Mouse (Mus musculus) lung, embryonic 16.5 days (tissue): ENCODE data around the gene Vmn2r23. TPM values are rescaled to one million over a fixed set of nuclear protein-coding genes. Genes with fewer than 3 reads are reported as not detected.
"Not testable (repeated sequence)": the region's sequence is repeated elsewhere in the genome, so short reads cannot be mapped to it uniquely, and the experiment has no call there.

Source experiments
- ATAC-seq: fragments of 200-750 bp; cut with Nextera tagmentation; 2 replicates; pipeline ENCODE4 v1.8.0; 2017; ENCODE audit warnings: low read depth, mild to moderate bottlenecking, moderate library complexity
- H3K27ac ChIP-seq: fragments of 300-500 bp; sonication (generic); 2 replicates; pipeline ENCODE4 v1.5.1; 2014; ENCODE audit warnings: mild to moderate bottlenecking, control low read depth, low read length
- H3K27me3 ChIP-seq: fragments of 300-500 bp; sonication (generic); 2 replicates; pipeline ENCODE4 v1.6.1; 2014; ENCODE audit warnings: low read depth, low read length, mixed read lengths; ENCODE audit not compliant: control insufficient read depth, insufficient read depth
- H3K36me3 ChIP-seq: fragments of 300-500 bp; sonication (generic); 2 replicates; pipeline ENCODE4 v1.6.1; 2014; ENCODE audit warnings: low read length; ENCODE audit not compliant: control insufficient read depth, insufficient read depth
- H3K4me1 ChIP-seq: fragments of 300-500 bp; sonication (generic); replicated peaks from 2 replicates; pipeline ENCODE4 v1.6.1; 2014; ENCODE audit warnings: low read length, mixed read lengths; ENCODE audit not compliant: control insufficient read depth, insufficient read depth
- H3K4me2 ChIP-seq: fragments of 300-500 bp; sonication (generic); 2 replicates; pipeline ENCODE4 v1.6.1; 2014; ENCODE audit warnings: low read depth, low read length, control low read depth
- H3K4me3 ChIP-seq: fragments of 300-500 bp; sonication (generic); 2 replicates; pipeline ENCODE4 v1.5.1; 2014; ENCODE audit warnings: mild to moderate bottlenecking, low read length, control low read depth
- H3K9ac ChIP-seq: fragments of 300-500 bp; sonication (generic); 2 replicates; pipeline ENCODE4 v1.6.1; 2014; ENCODE audit warnings: low read length, control low read depth
- H3K9me3 ChIP-seq: fragments of 300-500 bp; sonication (generic); 2 replicates; pipeline ENCODE4 v1.6.1; 2016; ENCODE audit warnings: low read length; ENCODE audit not compliant: control insufficient read depth
- WGBS: fragments of 180-500 bp; shearing (Covaris S2); extraction: QIAGEN DNeasy Blood & Tissue Kit; methylation state at CpG from one replicate; pipeline ENCODE4 v1.1.7; 2014; 5-methylcytosine and 5-hydroxymethylcytosine counted together
- polyA plus RNA-seq: library from polyadenylated mRNA; unstranded; fragments of >200 nt; fragmentation: Nextera tagmentation; extraction: Ambion mirVana; gene quantifications from 2 replicates; pipeline ENCODE4 v1.2.1, GENCODE M21; 2015

Gene Vmn2r23
- polyA plus RNA-seq: not detected in 2 replicates

DNA sequence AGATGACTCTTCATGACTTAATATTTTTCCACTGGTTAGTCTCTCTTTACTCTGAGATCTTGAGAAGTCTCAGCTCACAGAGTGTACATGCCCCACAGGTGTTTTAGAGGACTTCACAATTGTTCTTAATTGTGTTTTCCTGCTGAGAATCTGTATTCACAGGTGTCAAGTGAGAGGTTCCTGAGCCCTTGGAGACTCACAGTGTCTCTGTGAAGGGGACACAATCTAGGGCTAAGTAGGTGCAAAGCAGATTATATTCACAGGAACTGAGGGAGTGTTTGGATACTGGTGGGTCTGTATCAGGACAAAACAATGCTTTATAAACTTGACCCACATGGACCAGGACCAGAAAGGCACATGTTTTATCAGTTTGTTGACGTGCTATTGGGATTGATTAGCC is at the start of gene Vmn2r23:
Vmn2r23 (plus strand) TSS at position 301 of the 400 bp plus-strand sequence.
- no peak for ATAC-seq
- Histone ChIP-seq H3K4me1 (no peaks in the 10 kb centered on the region), H3K36me3 (no peaks in the 10 kb centered on the region), H3K9ac (no peak within 1 kb of the TSS), H3K27ac (no peak within 1 kb of the TSS), H3K4me2 (no peak within 1 kb of the TSS), H3K27me3 (no peaks in the 10 kb centered on the region), H3K9me3 (no peaks in the 10 kb centered on the region), H3K4me3 (no peak within 1 kb of the TSS)
- WGBS: 54% methylated on average over 1 of the region's 1 CpGs

DNA sequence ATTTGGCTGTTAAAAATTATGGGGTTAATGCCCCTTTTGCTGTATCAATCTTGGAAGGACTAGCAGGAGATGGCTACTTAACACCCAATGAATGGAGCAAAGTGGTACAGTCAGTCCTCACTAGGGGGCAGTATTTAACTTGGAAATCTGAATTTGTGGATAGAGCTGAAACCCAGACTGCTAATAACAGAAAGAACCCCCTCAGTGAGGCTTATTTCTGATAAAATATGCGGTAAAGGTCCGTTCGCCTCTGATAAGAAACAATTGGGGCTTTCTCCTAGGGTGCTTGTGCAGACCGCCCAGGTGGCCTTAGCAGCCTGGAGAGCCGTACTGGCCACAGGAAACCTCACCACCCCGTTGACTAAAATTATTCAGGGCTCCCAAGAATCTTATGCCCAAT is 45.4 kb upstream of the Vmn2r23 start:
- no peak overlapping the region for H3K4me2 ChIP-seq
- no peaks in the 10 kb centered on the region for H3K4me1 ChIP-seq
- H3K9ac ChIP-seq: no peak overlapping the region
- 32% methylated on average over 6 of the region's 6 CpGs for WGBS
- no peaks in the 10 kb centered on the region for H3K27me3 ChIP-seq
- H3K9me3 ChIP-seq: no peaks in the 10 kb centered on the region
- no peak overlapping the region for H3K4me3 ChIP-seq
- ATAC-seq: no peak
- no peak overlapping the region for H3K27ac ChIP-seq
- H3K36me3 ChIP-seq: no peaks in the 10 kb centered on the region

DNA sequence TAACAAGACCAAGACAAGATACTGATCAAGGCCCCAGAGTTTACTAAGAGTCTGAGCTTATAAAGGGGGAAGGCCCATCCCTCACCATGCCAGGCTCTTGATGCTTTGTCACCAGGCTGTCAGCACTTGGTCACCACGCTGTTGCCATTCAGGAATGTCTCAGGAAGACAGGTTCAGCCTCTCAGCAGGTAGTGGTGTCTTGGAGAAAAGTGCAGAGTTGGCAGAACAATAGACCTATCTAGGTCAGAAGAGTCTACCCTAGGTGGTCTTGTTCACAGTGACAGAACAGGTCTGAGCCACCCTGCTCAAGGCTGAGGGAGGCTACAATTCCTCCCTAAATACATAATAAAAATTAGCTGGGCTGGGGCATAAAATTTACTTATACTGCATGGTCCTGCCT is 5.8 kb upstream of the Vmn2r23 start:
- H3K4me1 ChIP-seq, H3K27me3 ChIP-seq, H3K4me3 ChIP-seq, H3K27ac ChIP-seq, H3K9me3 ChIP-seq, ATAC-seq, H3K4me2 ChIP-seq, H3K36me3 ChIP-seq, H3K9ac ChIP-seq: not testable (repeated sequence)
- 44% methylated on average over 1 of the region's 1 CpGs for WGBS

DNA sequence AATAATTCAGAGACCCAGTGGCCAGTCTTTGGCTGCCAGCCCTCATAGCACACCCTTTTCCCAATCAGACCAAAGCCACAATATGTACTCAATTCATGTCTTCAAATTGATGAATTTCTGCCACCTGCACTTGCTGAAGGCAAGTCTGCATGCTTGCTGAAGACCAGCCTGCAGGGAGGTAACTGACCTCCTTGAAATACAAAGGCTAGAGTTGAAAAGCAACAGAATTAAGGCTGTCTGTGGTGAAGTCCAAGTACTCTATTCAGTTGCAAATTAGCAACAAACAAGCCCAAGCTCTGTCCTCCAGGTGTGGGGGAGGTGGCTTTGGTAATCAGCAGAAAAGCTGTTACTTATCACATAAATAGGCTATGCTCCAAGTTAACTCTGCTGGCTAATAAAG is 5.3 kb upstream of the Vmn2r23 start:
- Histone ChIP-seq H3K36me3 (no peaks in the 10 kb centered on the region), H3K9ac (no peak overlapping the region), H3K4me1 (no peaks in the 10 kb centered on the region), H3K27me3 (no peaks in the 10 kb centered on the region), H3K4me3 (no peak overlapping the region), H3K9me3 (no peaks in the 10 kb centered on the region), H3K4me2 (no peak overlapping the region), H3K27ac (no peak overlapping the region)
- ATAC-seq: no peak

DNA sequence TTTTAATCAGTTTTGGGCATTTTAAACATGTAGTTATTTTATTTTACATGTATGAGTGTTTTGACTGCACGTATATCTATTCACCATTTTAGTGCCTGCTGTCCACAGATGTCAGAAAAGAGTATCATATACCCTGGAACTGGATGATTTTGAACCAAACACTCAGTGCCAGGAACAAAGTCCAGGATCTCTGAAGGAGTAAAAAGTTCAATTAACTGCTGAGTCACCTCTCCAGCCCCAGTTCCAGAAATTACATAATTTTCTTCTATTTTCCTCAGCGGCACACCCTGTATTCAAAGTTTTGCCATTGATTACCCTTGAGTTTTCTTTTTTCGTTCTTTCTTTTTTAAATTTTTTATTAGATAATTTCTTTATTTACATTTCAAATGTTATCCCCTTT is 67.6 kb downstream of the Vmn2r23 start:
- Histone ChIP-seq H3K4me1 (no peaks in the 10 kb centered on the region), H3K9me3 (no peaks in the 10 kb centered on the region), H3K9ac (no peak overlapping the region), H3K4me2 (no peak overlapping the region), H3K27me3 (no peaks in the 10 kb centered on the region), H3K36me3 (no peaks in the 10 kb centered on the region), H3K27ac (no peak overlapping the region), H3K4me3 (no peak overlapping the region)
- WGBS: 80% methylated on average over 3 of the region's 3 CpGs
- ATAC-seq: no peak

DNA sequence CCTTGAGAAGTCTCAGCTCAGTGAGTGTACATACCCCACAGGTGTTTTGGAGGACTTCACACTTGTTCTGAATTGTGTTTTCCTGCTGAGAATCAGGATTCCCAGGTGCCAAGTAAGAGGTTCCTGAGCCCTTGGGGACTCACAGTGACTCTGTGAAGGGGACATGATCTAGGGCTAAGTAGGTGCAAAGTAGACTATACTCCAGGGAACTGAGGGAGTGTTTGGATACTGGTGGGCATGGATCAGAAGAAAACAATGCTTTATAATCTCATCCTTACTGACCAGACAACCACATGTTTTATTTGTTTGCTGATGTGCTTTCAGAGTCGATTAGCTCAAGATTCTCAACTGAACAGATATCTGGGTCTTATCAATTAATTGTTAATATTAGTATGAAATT is 76.1 kb downstream of the Vmn2r23 start, which contains the start of gene Vmn2r24:
Vmn2r24 (plus strand) TSS at position 301 of the 400 bp plus-strand sequence.
- no peak within 1 kb of the TSS for H3K4me3 ChIP-seq
- no peak within 1 kb of the TSS for H3K9ac ChIP-seq
- ATAC-seq: no peak
- no peaks in the 10 kb centered on the region for H3K4me1 ChIP-seq
- H3K4me2 ChIP-seq: no peak within 1 kb of the TSS
- no peaks in the 10 kb centered on the region for H3K36me3 ChIP-seq
- no peak within 1 kb of the TSS for H3K27ac ChIP-seq
- no peaks in the 10 kb centered on the region for H3K9me3 ChIP-seq
- H3K27me3 ChIP-seq: no peaks in the 10 kb centered on the region
- 47% methylated on average over 1 of the region's 1 CpGs for WGBS

DNA sequence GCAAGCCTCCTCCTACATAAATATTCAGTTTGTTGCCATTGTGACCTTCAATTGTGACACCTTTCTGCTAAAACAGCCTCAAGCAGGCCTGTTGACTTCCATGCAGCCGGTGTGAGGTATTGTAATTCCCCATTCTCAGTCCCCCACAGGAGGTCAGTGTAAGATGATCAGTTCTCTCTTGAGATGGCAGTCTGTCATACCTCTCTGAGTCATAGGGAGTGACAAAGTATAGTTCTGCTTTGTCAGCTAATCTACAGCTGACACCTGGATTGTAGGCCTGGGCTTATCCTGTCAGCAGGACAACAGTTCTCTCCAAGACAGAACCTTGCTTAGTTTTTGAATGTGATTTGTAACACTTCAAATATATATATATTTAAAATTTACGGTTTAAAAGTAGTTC is 82.4 kb downstream of the Vmn2r23 start:
- Histone ChIP-seq H3K4me2 (no peak overlapping the region), H3K4me1 (no peaks in the 10 kb centered on the region), H3K27me3 (no peaks in the 10 kb centered on the region), H3K27ac (no peak overlapping the region), H3K9ac (no peak overlapping the region), H3K4me3 (no peak overlapping the region), H3K36me3 (no peaks in the 10 kb centered on the region), H3K9me3 (no peaks in the 10 kb centered on the region)
- no peak for ATAC-seq
- WGBS: 66% methylated on average over 2 of the region's 2 CpGs

DNA sequence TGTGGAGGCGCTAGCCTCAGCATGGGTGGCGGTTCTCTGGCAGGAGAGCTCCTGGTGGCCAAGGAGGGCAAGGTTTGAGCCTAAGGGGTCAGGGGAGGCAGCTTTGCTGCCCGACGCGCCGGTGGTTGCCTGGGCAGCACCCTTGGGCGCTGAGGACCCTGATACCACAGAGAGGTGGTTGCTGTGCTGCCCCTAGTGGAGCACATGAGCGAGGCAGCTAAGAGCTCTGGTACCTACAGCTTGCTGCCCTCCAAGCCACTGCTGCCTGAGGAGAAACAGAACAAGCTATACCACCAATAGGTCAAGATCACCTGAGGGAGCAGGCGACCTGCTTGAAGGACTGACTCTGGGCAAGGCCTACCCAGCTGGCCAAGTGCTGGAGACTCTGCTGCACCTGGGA is 91.3 kb downstream of the Vmn2r23 start:
- Histone ChIP-seq H3K27me3 (no peaks in the 10 kb centered on the region), H3K36me3 (no peaks in the 10 kb centered on the region), H3K4me2 (no peak overlapping the region), H3K4me1 (no peaks in the 10 kb centered on the region), H3K4me3 (no peak overlapping the region), H3K27ac (no peak overlapping the region), H3K9ac (no peak overlapping the region), H3K9me3 (no peaks in the 10 kb centered on the region)
- 33% methylated on average over 9 of the region's 9 CpGs for WGBS
- ATAC-seq: no peak
